Mouse (Mus musculus) heart, embryonic 14.5 days (tissue): ENCODE results near the gene Elf1. TPM values are rescaled to one million over a fixed set of nuclear protein-coding genes. Genes with fewer than 3 reads are reported as not detected.
A peak's percentile ranks its signal among the peaks of the same experiment; 100 is the strongest.

Experiments
- ATAC-seq: fragments of 200-750 bp; cut with Nextera tagmentation; 2 replicates; pipeline ENCODE4 v1.8.0; 2017; ENCODE audit warnings: low read depth, moderate TSS enrichment; ENCODE audit not compliant: insufficient number of reproducible peaks, insufficient read depth, low FRiP score
- H3K27ac ChIP-seq, 2 experiments: fragments of 200-500 bp in 1 of 2; fragments of 300-500 bp in 1 of 2; sonication (generic) in 1 of 2; replicated peaks in 1 of 2; 2 replicates each; pipeline ENCODE4 v1.5.1; 2012 to 2014; ENCODE audit warnings: low read depth in 2 of 2, low read length in 2 of 2, control low read depth in 1 of 2, mild to moderate bottlenecking in 1 of 2, mixed read lengths in 1 of 2; ENCODE audit not compliant: control insufficient read depth in 1 of 2, insufficient read depth in 1 of 2
- H3K27me3 ChIP-seq: fragments of 300-500 bp; sonication (generic); 2 replicates; pipeline ENCODE4 v1.6.1; 2014; ENCODE audit warnings: mild to moderate bottlenecking, low read length, control low read depth; ENCODE audit not compliant: control insufficient read depth, insufficient read depth
- H3K36me3 ChIP-seq: fragments of 300-500 bp; sonication (generic); 2 replicates; pipeline ENCODE4 v1.6.1; 2014; ENCODE audit warnings: mild to moderate bottlenecking, control low read depth, low read length, mixed read lengths; ENCODE audit not compliant: control insufficient read depth, insufficient read depth
- H3K4me1 ChIP-seq, 2 experiments: fragments of 200-500 bp in 1 of 2; fragments of 300-500 bp in 1 of 2; sonication (generic) in 1 of 2; 2 replicates each; pipeline ENCODE4 v1.6.1; 2012 to 2014; ENCODE audit warnings: low read length in 2 of 2, control low read depth in 1 of 2, mixed read lengths in 1 of 2; ENCODE audit not compliant: control insufficient read depth in 2 of 2, insufficient read depth in 2 of 2
- H3K4me2 ChIP-seq: fragments of 300-500 bp; sonication (generic); 2 replicates; pipeline ENCODE4 v1.6.1; 2014; ENCODE audit warnings: mild to moderate bottlenecking, low read length
- H3K4me3 ChIP-seq, 2 experiments: fragments of 200-500 bp in 1 of 2; fragments of 300-500 bp in 1 of 2; sonication (generic) in 1 of 2; 2 replicates each; pipeline ENCODE4 v1.5.1; 2012 to 2014; ENCODE audit warnings: low read length in 2 of 2, mild to moderate bottlenecking in 2 of 2, control low read depth in 1 of 2, low read depth in 1 of 2, moderate library complexity in 1 of 2; ENCODE audit not compliant: control insufficient read depth in 1 of 2, insufficient read depth in 1 of 2
- H3K9ac ChIP-seq: fragments of 300-500 bp; sonication (generic); 2 replicates; pipeline ENCODE4 v1.6.1; 2014; ENCODE audit warnings: mild to moderate bottlenecking, low read length
- H3K9me3 ChIP-seq: fragments of 300-500 bp; sonication (generic); 2 replicates; pipeline ENCODE4 v1.6.1; 2016; ENCODE audit warnings: low read length, control low read depth; ENCODE audit not compliant: control insufficient read depth
- WGBS: fragments of 180-500 bp; shearing (Covaris S2); extraction: QIAGEN DNeasy Blood & Tissue Kit; methylation state at CpG from one replicate; pipeline ENCODE4 v1.1.7; 2014; 5-methylcytosine and 5-hydroxymethylcytosine counted together
- polyA plus RNA-seq: library from polyadenylated mRNA; unstranded; fragments of >200 nt; fragmentation: Nextera tagmentation; extraction: Ambion mirVana; gene quantifications from 2 replicates; pipeline ENCODE4 v1.2.1, GENCODE M21; 2014

Gene Elf1
- polyA plus RNA-seq, 1 experiment from 2014 or later = 12.0 TPM

DNA sequence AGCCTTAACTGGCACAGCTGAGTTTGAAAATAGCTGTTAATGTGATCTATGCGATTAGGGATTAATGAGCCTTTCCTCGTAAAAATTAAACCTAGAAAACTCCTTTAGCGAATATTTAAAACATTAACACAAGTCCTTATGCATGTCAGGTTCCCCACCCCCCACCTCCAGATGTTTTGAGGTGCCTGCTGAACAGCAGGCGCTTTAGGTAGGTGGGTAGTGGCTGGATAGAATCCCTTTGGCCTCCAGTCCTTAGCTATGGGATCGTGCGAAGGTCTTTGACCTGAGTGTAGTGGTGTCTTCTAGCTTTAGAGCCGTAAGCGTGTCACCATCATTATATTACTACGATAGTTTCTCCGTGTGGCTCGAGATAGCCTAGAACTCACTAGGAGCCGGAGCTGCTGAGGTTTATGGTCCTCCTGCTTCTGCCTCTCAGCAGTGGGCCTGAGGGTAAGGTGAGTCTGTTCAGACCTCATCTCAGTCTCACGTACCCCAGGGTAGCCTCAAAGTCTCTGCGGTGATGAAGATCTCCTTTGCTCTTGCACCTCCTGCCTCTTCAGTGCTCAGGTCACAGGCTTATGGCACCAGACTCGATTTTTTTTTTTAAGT is 1.9 kb downstream of the Elf1 start:
- Histone ChIP-seq H3K27ac (peak overlapping the region; percentile 99 to 100; a peak in 3 of 4 replicates), H3K9ac (peak overlapping the region; percentile 98), H3K4me1 (peaks cover 26 to 44% of the 10 kb centered on the region in 2 experiments), H3K4me3 (peak overlapping the region; percentile 68 to 95), H3K36me3 (peaks cover 11% of the 10 kb centered on the region), H3K4me2 (peak overlapping the region; percentile 85), H3K27me3 (no peaks in the 10 kb centered on the region), H3K9me3 (no peaks in the 10 kb centered on the region)
- ATAC-seq = no peak
- WGBS = 30% methylated on average over 15 of the region's 15 CpGs

- Histone ChIP-seq H3K9me3 (no peaks in the 10 kb centered on the region), H3K4me3 (no peak overlapping the region), H3K9ac (peak overlapping the region; percentile 98), H3K4me2 (peak overlapping the region; percentile 85), H3K36me3 (peaks cover 6% of the 10 kb centered on the region), H3K27me3 (no peaks in the 10 kb centered on the region), H3K27ac (no peak overlapping the region), H3K4me1 (peaks cover 26 to 44% of the 10 kb centered on the region in 2 experiments)
- WGBS = 78% methylated on average over 8 of the region's 8 CpGs
- no peak for ATAC-seq
These were observed 2.7 kb downstream of the Elf1 start for GRCm38 (mm10) chr14:79483611-79484120.

GRCm38 (mm10) chr14:79486617-79486992 is 5.6 kb downstream of the Elf1 start:
- no peak for ATAC-seq
- Histone ChIP-seq H3K9me3 (no peaks in the 10 kb centered on the region), H3K4me2 (peak overlapping the region; percentile 87), H3K36me3 (no peaks in the 10 kb centered on the region), H3K27ac (peak overlapping the region; percentile 34 to 56; a peak in 2 of 4 replicates), H3K27me3 (no peaks in the 10 kb centered on the region), H3K9ac (peak overlapping the region; percentile 58), H3K4me1 (peaks cover 21 to 32% of the 10 kb centered on the region in 2 experiments), H3K4me3 (peak overlapping the region; percentile 45 to 54)
- WGBS = 5% methylated on average over 8 of the region's 8 CpGs

- WGBS = 2% methylated on average over 19 of the region's 19 CpGs
- peak; percentile 15; the same call in 1 of the 2 replicates for ATAC-seq
These were observed 6.2 kb downstream of the Elf1 start for GRCm38 (mm10) chr14:79486993-79487731.

GRCm38 (mm10) chr14:79488531-79488930 is 7.5 kb downstream of the Elf1 start:
- Histone ChIP-seq H3K9ac (no peak overlapping the region), H3K4me1 (peaks cover 16 to 24% of the 10 kb centered on the region in 2 experiments), H3K4me3 (no peak overlapping the region), H3K4me2 (no peak overlapping the region), H3K36me3 (peaks cover 5% of the 10 kb centered on the region; the same call in 1 of the 2 replicates), H3K9me3 (no peaks in the 10 kb centered on the region), H3K27ac (no peak overlapping the region), H3K27me3 (no peaks in the 10 kb centered on the region)
- WGBS = 84% methylated on average over 9 of the region's 9 CpGs
- no peak for ATAC-seq

More at GRCm38 (mm10) chr14:79486993-79487731, 6.2 kb downstream of the Elf1 start:
- peak overlapping the region; percentile 45 to 54 for H3K4me3 ChIP-seq
- peak overlapping the region; percentile 46 to 56 for H3K27ac ChIP-seq
- peaks cover 21 to 32% of the 10 kb centered on the region in 2 experiments for H3K4me1 ChIP-seq
- no peaks in the 10 kb centered on the region for H3K9me3 ChIP-seq
- peak overlapping the region; percentile 87 for H3K4me2 ChIP-seq
- H3K36me3 ChIP-seq = peaks cover 4% of the 10 kb centered on the region; the same call in 1 of the 2 replicates
- H3K9ac ChIP-seq = peak overlapping the region; percentile 58
- no peaks in the 10 kb centered on the region for H3K27me3 ChIP-seq

- WGBS = 76% methylated on average over 12 of the region's 12 CpGs
- no peak overlapping the region for H3K4me2 ChIP-seq
These were observed 8.2 kb downstream of the Elf1 start for GRCm38 (mm10) chr14:79489150-79489549.

DNA sequence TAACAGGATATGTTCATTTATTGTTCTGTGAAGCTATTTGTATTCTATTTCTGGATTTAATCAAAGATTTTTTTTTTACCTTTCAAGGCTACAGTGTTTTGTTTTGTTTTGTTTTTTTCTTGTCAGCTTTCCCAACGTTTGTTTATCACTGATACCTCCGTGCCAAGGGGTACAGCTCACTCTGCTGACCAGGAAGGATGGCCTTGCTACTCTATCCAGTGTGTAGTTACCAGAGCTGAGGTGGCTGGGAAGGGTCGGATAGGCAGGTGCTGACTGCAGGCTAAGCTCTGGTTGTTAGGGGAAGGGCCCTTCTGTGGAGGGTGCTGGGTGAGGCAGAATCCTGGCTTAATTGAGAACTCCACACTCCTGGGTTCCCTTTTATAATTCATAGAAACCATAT is 9.3 kb downstream of the Elf1 start:
- Histone ChIP-seq H3K4me1 (peaks cover 12 to 20% of the 10 kb centered on the region in 2 experiments), H3K4me2 (no peak overlapping the region), H3K9ac (no peak overlapping the region), H3K4me3 (no peak overlapping the region), H3K27ac (no peak overlapping the region), H3K9me3 (no peaks in the 10 kb centered on the region), H3K27me3 (no peaks in the 10 kb centered on the region), H3K36me3 (peaks cover 5% of the 10 kb centered on the region; the same call in 1 of the 2 replicates)
- 62% methylated on average over 3 of the region's 3 CpGs for WGBS
- ATAC-seq = no peak

More at GRCm38 (mm10) chr14:79489150-79489549, 8.2 kb downstream of the Elf1 start:
- no peak overlapping the region for H3K27ac ChIP-seq
- H3K9ac ChIP-seq = no peak overlapping the region
- H3K36me3 ChIP-seq = peaks cover 5% of the 10 kb centered on the region; the same call in 1 of the 2 replicates
- no peak for ATAC-seq
- H3K4me3 ChIP-seq = no peak overlapping the region
- peaks cover 12 to 20% of the 10 kb centered on the region in 2 experiments for H3K4me1 ChIP-seq
- H3K27me3 ChIP-seq = no peaks in the 10 kb centered on the region
- H3K9me3 ChIP-seq = no peaks in the 10 kb centered on the region
